Mouse (Mus musculus) hindbrain, embryonic 10.5 days (tissue): ENCODE measurements around the gene Inha. TPM values are rescaled to one million over a fixed set of nuclear protein-coding genes. Genes with fewer than 3 reads are reported as not detected.

Experiments
- DNase-seq: peaks from one replicate; pipeline ENCODE4 v3.0.0-alpha.2; 2017; ENCODE audit warnings: low spot score
- H3K27ac ChIP-seq: fragments of 300-500 bp; sonication (generic); 2 replicates; pipeline ENCODE4 v1.5.1; 2016; ENCODE audit warnings: mild to moderate bottlenecking, moderate library complexity
- H3K27me3 ChIP-seq: fragments of 300-500 bp; sonication (generic); 2 replicates; pipeline ENCODE4 v1.6.1; 2016; ENCODE audit warnings: mild to moderate bottlenecking; ENCODE audit not compliant: poor library complexity, insufficient read depth, severe bottlenecking
- H3K36me3 ChIP-seq: fragments of 300-500 bp; sonication (generic); 2 replicates; pipeline ENCODE4 v1.6.1; 2016; ENCODE audit warnings: mild to moderate bottlenecking, moderate library complexity
- H3K4me1 ChIP-seq: fragments of 300-500 bp; sonication (generic); replicated peaks from 2 replicates; pipeline ENCODE4 v1.6.1; 2016; ENCODE audit warnings: mild to moderate bottlenecking
- H3K4me3 ChIP-seq: fragments of 300-500 bp; sonication (generic); 2 replicates; pipeline ENCODE4 v1.5.1; 2016; ENCODE audit warnings: mild to moderate bottlenecking, moderate library complexity
- H3K9me3 ChIP-seq: fragments of 300-500 bp; sonication (generic); 2 replicates; pipeline ENCODE4 v1.6.1; 2016; ENCODE audit warnings: mild to moderate bottlenecking, moderate library complexity
- WGBS: fragments of 180-500 bp; shearing (Covaris S2); methylation state at CpG from one replicate; pipeline ENCODE4 v1.1.7; 2016; 5-methylcytosine and 5-hydroxymethylcytosine counted together
- polyA plus RNA-seq: library from polyadenylated mRNA; unstranded; fragments of >200 nt; fragmentation: Nextera tagmentation; extraction: Ambion mirVana; gene quantifications from 2 replicates; pipeline ENCODE4 v1.2.1, GENCODE M21; 2016

The Inha gene
- polyA plus RNA-seq, 1 experiment from 2014 or later, result 2.7 TPM

GRCm38 (mm10) chr1:75478497-75478896, 28.4 kb upstream of the Inha start:
- Histone ChIP-seq H3K27me3 (peaks cover 65% of the 10 kb centered on the region), H3K27ac (peak overlapping the region; percentile 89), H3K4me1 (peaks cover 58% of the 10 kb centered on the region), H3K36me3 (peaks cover 47% of the 10 kb centered on the region), H3K4me3 (peak overlapping the region; percentile 88), H3K9me3 (no peaks in the 10 kb centered on the region)
- DNase-seq, result no peak
- 1% methylated on average over 25 of the region's 25 CpGs for WGBS

GRCm38 (mm10) chr1:75478916-75479634, 27.8 kb upstream of the Inha start, which contains the start of the genes Chpf and Tmem198:
TSS of gene Chpf (minus strand) at chr1:75479307.
TSS of gene Tmem198 (plus strand) at chr1:75479532.
- H3K4me1 ChIP-seq, result peaks cover 52% of the 10 kb centered on the region
- peaks cover 43% of the 10 kb centered on the region for H3K36me3 ChIP-seq
- peaks cover 67% of the 10 kb centered on the region for H3K27me3 ChIP-seq
- under 1% methylated on average over 76 of the region's 76 CpGs for WGBS
- peak within 1 kb of the TSS; percentile 89 for H3K27ac ChIP-seq
- peak within 1 kb of the TSS; percentile 88 for H3K4me3 ChIP-seq
- peak; percentile 99 for DNase-seq
- H3K9me3 ChIP-seq, result no peaks in the 10 kb centered on the region

- WGBS, result under 1% methylated on average over 24 of the region's 24 CpGs
- DNase-seq, result no peak
- Histone ChIP-seq H3K27ac (peak overlapping the region; percentile 89), H3K36me3 (peaks cover 43% of the 10 kb centered on the region), H3K4me1 (peaks cover 50% of the 10 kb centered on the region), H3K9me3 (no peaks in the 10 kb centered on the region), H3K4me3 (peak overlapping the region; percentile 88), H3K27me3 (peaks cover 70% of the 10 kb centered on the region)
Observed at GRCm38 (mm10) chr1:75479635-75479989, 27.3 kb upstream of the Inha start.

GRCm38 (mm10) chr1:75480036-75480435, 26.8 kb upstream of the Inha start:
- Histone ChIP-seq H3K27me3 (peaks cover 71% of the 10 kb centered on the region), H3K4me1 (peaks cover 46% of the 10 kb centered on the region), H3K27ac (peak overlapping the region; percentile 89), H3K4me3 (peak overlapping the region; percentile 88), H3K36me3 (peaks cover 43% of the 10 kb centered on the region), H3K9me3 (no peaks in the 10 kb centered on the region)
- 16% methylated on average over 13 of the region's 13 CpGs for WGBS
- DNase-seq, result no peak

GRCm38 (mm10) chr1:75480735-75481134, 26.1 kb upstream of the Inha start:
- 83% methylated on average over 7 of the region's 7 CpGs for WGBS
- no peaks in the 10 kb centered on the region for H3K9me3 ChIP-seq
- no peak for DNase-seq
- peaks cover 45% of the 10 kb centered on the region for H3K4me1 ChIP-seq
- H3K27ac ChIP-seq, result no peak overlapping the region
- peaks cover 43% of the 10 kb centered on the region for H3K36me3 ChIP-seq
- peak overlapping the region; percentile 88; the same call in 1 of the 2 replicates for H3K4me3 ChIP-seq
- peaks cover 71% of the 10 kb centered on the region for H3K27me3 ChIP-seq

- 5% methylated on average over 24 of the region's 24 CpGs for WGBS
- H3K27me3 ChIP-seq, result peaks cover 100% of the 10 kb centered on the region
- H3K36me3 ChIP-seq, result peaks cover 43% of the 10 kb centered on the region
- DNase-seq, result no peak
- H3K27ac ChIP-seq, result no peak overlapping the region
- H3K4me3 ChIP-seq, result peak overlapping the region; percentile 66
- no peaks in the 10 kb centered on the region for H3K9me3 ChIP-seq
- H3K4me1 ChIP-seq, result peaks cover 34% of the 10 kb centered on the region
Observed at GRCm38 (mm10) chr1:75486561-75486960, 20.3 kb upstream of the Inha start.

GRCm38 (mm10) chr1:75487040-75487404, 19.9 kb upstream of the Inha start:
- peak overlapping the region; percentile 66 for H3K4me3 ChIP-seq
- DNase-seq, result peak; percentile 28
- WGBS, result 1% methylated on average over 13 of the region's 13 CpGs
- H3K9me3 ChIP-seq, result no peaks in the 10 kb centered on the region
- no peak overlapping the region; the same call in 1 of the 2 replicates for H3K27ac ChIP-seq
- H3K4me1 ChIP-seq, result peaks cover 34% of the 10 kb centered on the region
- peaks cover 43% of the 10 kb centered on the region for H3K36me3 ChIP-seq
- H3K27me3 ChIP-seq, result peaks cover 100% of the 10 kb centered on the region

- WGBS, result under 1% methylated on average over 62 of the region's 62 CpGs
- H3K27me3 ChIP-seq, result peaks cover 100% of the 10 kb centered on the region
- H3K4me1 ChIP-seq, result peaks cover 34% of the 10 kb centered on the region
- no peaks in the 10 kb centered on the region for H3K9me3 ChIP-seq
- peak; percentile 81 for DNase-seq
- H3K4me3 ChIP-seq, result peak overlapping the region; percentile 66
- no peak overlapping the region; the same call in 1 of the 2 replicates for H3K27ac ChIP-seq
- H3K36me3 ChIP-seq, result peaks cover 41% of the 10 kb centered on the region
Observed at GRCm38 (mm10) chr1:75487405-75488161, 19.3 kb upstream of the Inha start.

- H3K36me3 ChIP-seq, result peaks cover 17% of the 10 kb centered on the region
- H3K9me3 ChIP-seq, result no peaks in the 10 kb centered on the region
- H3K4me3 ChIP-seq, result no peak overlapping the region
- 81% methylated on average over 34 of the region's 34 CpGs for WGBS
- H3K4me1 ChIP-seq, result peaks cover 34% of the 10 kb centered on the region
- no peak overlapping the region for H3K27ac ChIP-seq
- no peak for DNase-seq
- H3K27me3 ChIP-seq, result peaks cover 86% of the 10 kb centered on the region
Observed at GRCm38 (mm10) chr1:75490785-75491551, 15.9 kb upstream of the Inha start.

- DNase-seq, result no peak
- H3K27ac ChIP-seq, result no peak overlapping the region
- H3K36me3 ChIP-seq, result peaks cover 33% of the 10 kb centered on the region
- H3K9me3 ChIP-seq, result no peaks in the 10 kb centered on the region
- WGBS, result 35% methylated on average over 24 of the region's 24 CpGs
- no peak overlapping the region for H3K4me3 ChIP-seq
- H3K27me3 ChIP-seq, result peaks cover 74% of the 10 kb centered on the region
- H3K4me1 ChIP-seq, result peaks cover 16% of the 10 kb centered on the region
Observed at GRCm38 (mm10) chr1:75492579-75493170, 14.2 kb upstream of the Inha start.

GRCm38 (mm10) chr1:75494878-75495548, 11.9 kb upstream of the Inha start:
- H3K27me3 ChIP-seq, result peaks cover 50% of the 10 kb centered on the region

GRCm38 (mm10) chr1:75498897-75499296, 8.0 kb upstream of the Inha start:
- H3K36me3 ChIP-seq, result peaks cover 82% of the 10 kb centered on the region
- WGBS, result 90% methylated on average over 4 of the region's 4 CpGs

More at GRCm38 (mm10) chr1:75494878-75495548, 11.9 kb upstream of the Inha start:
- Histone ChIP-seq H3K27ac (no peak overlapping the region), H3K36me3 (peaks cover 57% of the 10 kb centered on the region), H3K9me3 (no peaks in the 10 kb centered on the region), H3K4me3 (no peak overlapping the region), H3K4me1 (peaks cover 10% of the 10 kb centered on the region; the same call in 1 of the 2 replicates)
- peak; percentile 56 for DNase-seq
- WGBS, result 59% methylated on average over 12 of the region's 12 CpGs

More at GRCm38 (mm10) chr1:75498897-75499296, 8.0 kb upstream of the Inha start:
- no peaks in the 10 kb centered on the region for H3K9me3 ChIP-seq
- no peak for DNase-seq
- H3K27me3 ChIP-seq, result peaks cover 24% of the 10 kb centered on the region
- H3K4me3 ChIP-seq, result no peak overlapping the region
- H3K4me1 ChIP-seq, result peaks cover 14% of the 10 kb centered on the region
- H3K27ac ChIP-seq, result no peak overlapping the region
